Comparison of ENCODE assay signal across 16 mouse cellular contexts in genomic region chr13:39226829-39227228, GRCm38 (mm10).
"Had no signal": no experiment of that assay in that cellular context is flagged by ENCODE, and none has a peak within 500 bp of the region (broad histone marks: within the 10 kb centered on the region; RNA-seq: fewer than 3 reads in every experiment).

No protein-coding gene starts in this region.

- H3K9me3 ChIP-seq: limb, embryonic 10.5 days; liver, embryonic 15.5 days; midbrain, embryonic 10.5 days; neural tube, embryonic 12.5 days had no signal

- H3K27me3 ChIP-seq: liver, embryonic 15.5 days; neural tube, embryonic 12.5 days had no signal

- H3K4me3 ChIP-seq: layer of hippocampus, adult 2 months; limb, embryonic 10.5 days; liver, embryonic 15.5 days; midbrain, embryonic 10.5 days; neural tube, embryonic 12.5 days had no signal

- H3K27ac ChIP-seq: layer of hippocampus, adult 2 months; limb, embryonic 10.5 days; liver, embryonic 15.5 days; midbrain, embryonic 10.5 days; neural tube, embryonic 12.5 days had no signal

- ATAC-seq: intestine, postnatal 0 days had no signal

- H3K4me1 ChIP-seq: limb, embryonic 10.5 days; liver, embryonic 15.5 days; midbrain, embryonic 10.5 days; neural tube, embryonic 12.5 days had no signal

- H3K9ac ChIP-seq: liver, embryonic 15.5 days; lung, embryonic 14.5 days; neural tube, embryonic 12.5 days had no signal

- H3K36me3 ChIP-seq: limb, embryonic 10.5 days; liver, embryonic 15.5 days; midbrain, embryonic 10.5 days; neural tube, embryonic 12.5 days had no signal

- DNase-seq: kidney, adult 9 months; kidney, postnatal 10 days; kidney, postnatal 4 days; lung, embryonic 14.5 days; lung, postnatal 10 days; lung, postnatal 4 days; midbrain, embryonic 14.5 days; retina, postnatal 1 day; thymus, postnatal 4 days had no signal

- H3K4me2 ChIP-seq: liver, embryonic 11.5 days; liver, embryonic 15.5 days; lung, embryonic 14.5 days; neural tube, embryonic 12.5 days had no signal
